Mouse (Mus musculus) activated CD4-positive, CD25-positive, alpha-beta regulatory T cell, adult 4 months (primary cell): ENCODE results near the gene Il15. TPM values are rescaled to one million over a fixed set of nuclear protein-coding genes. Genes with fewer than 3 reads are reported as not detected.

Experiments used
- ATAC-seq: one replicate; pipeline ENCODE4 v1.8.0; 2017
- polyA plus RNA-seq, 2 experiments: library from polyadenylated mRNA; unstranded; fragments of 100-300 nt; shearing (Covaris generic); gene quantifications; one replicate each; pipeline ENCODE4 v1.2.1; 2017

Il15 gene
- polyA plus RNA-seq, 2 experiments from 2014 or later, result 0.90 TPM; not detected in 1

GRCm38 (mm10) chr8:82356091-82356490, 46.9 kb downstream of the Il15 start:
- ATAC-seq, result no peak

GRCm38 (mm10) chr8:82351268-82351943, 51.6 kb downstream of the Il15 start:
- no peak for ATAC-seq

- no peak for ATAC-seq
Measured at GRCm38 (mm10) chr8:82349299-82349698, 53.7 kb downstream of the Il15 start.

GRCm38 (mm10) chr8:82346485-82346884, 56.5 kb downstream of the Il15 start:
- no peak for ATAC-seq

GRCm38 (mm10) chr8:82331675-82332234, 71.3 kb downstream of the Il15 start:
- no peak for ATAC-seq

GRCm38 (mm10) chr8:82327986-82328652, 74.9 kb downstream of the Il15 start:
- no peak for ATAC-seq

- no peak for ATAC-seq
Measured at GRCm38 (mm10) chr8:82326061-82326460, 77.0 kb downstream of the Il15 start.

- ATAC-seq, result no peak
Measured at GRCm38 (mm10) chr8:82325586-82325985, 77.4 kb downstream of the Il15 start.

GRCm38 (mm10) chr8:82317446-82317845, 85.6 kb downstream of the Il15 start:
- ATAC-seq, result no peak

GRCm38 (mm10) chr8:82306424-82306823, 96.6 kb downstream of the Il15 start:
- ATAC-seq, result no peak

GRCm38 (mm10) chr8:82296256-82296655, 106.8 kb downstream of the Il15 start:
- ATAC-seq, result no peak

- no peak for ATAC-seq
Measured at GRCm38 (mm10) chr8:82291659-82292058, 111.4 kb downstream of the Il15 start.

GRCm38 (mm10) chr8:82285866-82286265, 117.2 kb downstream of the Il15 start:
- ATAC-seq, result no peak

GRCm38 (mm10) chr8:82281995-82282394, 121.0 kb downstream of the Il15 start:
- no peak for ATAC-seq
